Mouse (Mus musculus) kidney, embryonic 14.5 days (tissue): ENCODE measurements at regions not wholly inside any gene's neighbourhood (a gene's known extent, or its start where the extent isn't known, plus 50 kb on each side); places are given as distances from the start of the nearest gene placed in this dataset.

Source experiments
- ATAC-seq: fragments of 200-750 bp; cut with Nextera tagmentation; 2 replicates; pipeline ENCODE4 v1.8.0; 2017; ENCODE audit warnings: moderate number of reproducible peaks, mild to moderate bottlenecking, moderate TSS enrichment, moderate library complexity; ENCODE audit not compliant: low FRiP score, low TSS enrichment
- H3K27ac ChIP-seq: fragments of 300-500 bp; sonication (generic); 2 replicates; pipeline ENCODE4 v1.5.1; 2014; ENCODE audit warnings: low read depth, mild to moderate bottlenecking, low read length, moderate library complexity, mixed read lengths
- H3K27me3 ChIP-seq: fragments of 300-500 bp; sonication (generic); 2 replicates; pipeline ENCODE4 v1.6.1; 2014; ENCODE audit warnings: mild to moderate bottlenecking, low read length; ENCODE audit not compliant: control insufficient read depth, insufficient read depth
- H3K36me3 ChIP-seq: fragments of 300-500 bp; sonication (generic); 2 replicates; pipeline ENCODE4 v1.6.1; 2014; ENCODE audit warnings: low read length, mixed read lengths; ENCODE audit not compliant: control insufficient read depth, insufficient read depth
- H3K4me1 ChIP-seq: fragments of 300-500 bp; sonication (generic); 2 replicates; pipeline ENCODE4 v1.6.1; 2014; ENCODE audit warnings: low read length, mixed read lengths; ENCODE audit not compliant: control insufficient read depth, insufficient read depth
- H3K4me2 ChIP-seq: fragments of 300-500 bp; sonication (generic); replicated peaks from 2 replicates; pipeline ENCODE4 v1.6.1; 2014; ENCODE audit warnings: low read depth, mild to moderate bottlenecking, low read length
- H3K4me3 ChIP-seq: fragments of 300-500 bp; sonication (generic); 2 replicates; pipeline ENCODE4 v1.5.1; 2014; ENCODE audit warnings: mild to moderate bottlenecking, low read length
- H3K9ac ChIP-seq: fragments of 300-500 bp; sonication (generic); 2 replicates; pipeline ENCODE4 v1.6.1; 2014; ENCODE audit warnings: low read depth, mild to moderate bottlenecking, low read length, moderate library complexity
- H3K9me3 ChIP-seq: fragments of 300-500 bp; sonication (generic); 2 replicates; pipeline ENCODE4 v1.6.1; 2016; ENCODE audit warnings: low read length; ENCODE audit not compliant: control insufficient read depth
- WGBS: fragments of 180-500 bp; shearing (Covaris S2); extraction: QIAGEN DNeasy Blood & Tissue Kit; methylation state at CpG from one replicate; pipeline ENCODE4 v1.1.7; 2014; 5-methylcytosine and 5-hydroxymethylcytosine counted together

GRCm38 (mm10) chr10:70866737-70867136 is 211.0 kb upstream of the Phyhipl start:
- Histone ChIP-seq H3K27me3 (no peaks in the 10 kb centered on the region), H3K4me2 (no peak overlapping the region), H3K27ac (no peak overlapping the region), H3K9me3 (no peaks in the 10 kb centered on the region), H3K4me3 (no peak overlapping the region), H3K9ac (no peak overlapping the region), H3K36me3 (no peaks in the 10 kb centered on the region), H3K4me1 (no peaks in the 10 kb centered on the region)
- 85% methylated on average over 2 of the region's 2 CpGs for WGBS
- no peak for ATAC-seq

GRCm38 (mm10) chr10:70864650-70865049 is 208.9 kb upstream of the Phyhipl start:
- Histone ChIP-seq H3K36me3 (no peaks in the 10 kb centered on the region), H3K27ac (no peak overlapping the region), H3K4me1 (no peaks in the 10 kb centered on the region), H3K4me3 (no peak overlapping the region), H3K4me2 (no peak overlapping the region), H3K27me3 (no peaks in the 10 kb centered on the region), H3K9ac (no peak overlapping the region), H3K9me3 (no peaks in the 10 kb centered on the region)
- no peak for ATAC-seq
- 90% methylated on average over 5 of the region's 5 CpGs for WGBS

DNA sequence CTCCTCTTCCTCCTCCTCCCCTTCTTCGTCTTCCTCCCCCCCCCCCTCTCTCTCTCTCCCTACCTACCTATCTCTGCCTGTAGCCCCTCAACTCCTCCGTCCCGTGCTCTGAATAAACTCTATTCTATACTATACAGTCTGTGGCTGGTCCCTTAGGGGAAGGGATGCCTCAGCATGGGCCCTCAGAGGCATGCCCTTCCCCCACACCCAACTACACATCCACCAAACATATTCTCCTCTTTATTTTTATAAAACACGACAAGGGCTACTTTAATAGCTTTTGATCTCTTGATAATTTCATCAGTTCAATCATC is 206.2 kb upstream of the Phyhipl start:
- Histone ChIP-seq H3K4me2 (no peak overlapping the region), H3K27ac (no peak overlapping the region), H3K9ac (no peak overlapping the region), H3K9me3 (no peaks in the 10 kb centered on the region), H3K4me3 (no peak overlapping the region), H3K36me3 (no peaks in the 10 kb centered on the region), H3K27me3 (no peaks in the 10 kb centered on the region), H3K4me1 (no peaks in the 10 kb centered on the region)
- WGBS, result 60% methylated on average over 3 of the region's 4 CpGs
- no peak for ATAC-seq

- Histone ChIP-seq H3K9me3 (no peaks in the 10 kb centered on the region), H3K27ac (no peak overlapping the region), H3K9ac (no peak overlapping the region), H3K27me3 (no peaks in the 10 kb centered on the region), H3K4me1 (no peaks in the 10 kb centered on the region), H3K4me3 (no peak overlapping the region), H3K4me2 (no peak overlapping the region), H3K36me3 (no peaks in the 10 kb centered on the region)
- no peak for ATAC-seq
- WGBS, result 55% methylated on average over 9 of the region's 10 CpGs
Observed at GRCm38 (mm10) chr10:70861131-70862021, 205.6 kb upstream of the Phyhipl start.

GRCm38 (mm10) chr10:70857155-70857820 is 201.5 kb upstream of the Phyhipl start:
- H3K9me3 ChIP-seq, result no peaks in the 10 kb centered on the region
- H3K4me1 ChIP-seq, result no peaks in the 10 kb centered on the region
- ATAC-seq, result no peak
- WGBS, result 76% methylated on average over 14 of the region's 14 CpGs
- no peak overlapping the region for H3K9ac ChIP-seq
- H3K4me2 ChIP-seq, result no peak overlapping the region
- H3K27me3 ChIP-seq, result no peaks in the 10 kb centered on the region
- no peaks in the 10 kb centered on the region for H3K36me3 ChIP-seq
- no peak overlapping the region for H3K27ac ChIP-seq
- H3K4me3 ChIP-seq, result no peak overlapping the region

- Histone ChIP-seq H3K27me3 (no peaks in the 10 kb centered on the region), H3K4me3 (no peak overlapping the region), H3K9ac (no peak overlapping the region), H3K4me2 (no peak overlapping the region), H3K27ac (no peak overlapping the region), H3K4me1 (no peaks in the 10 kb centered on the region), H3K9me3 (no peaks in the 10 kb centered on the region), H3K36me3 (no peaks in the 10 kb centered on the region)
- 75% methylated on average over 8 of the region's 8 CpGs for WGBS
- no peak for ATAC-seq
Observed at GRCm38 (mm10) chr10:70855948-70856347, 200.2 kb upstream of the Phyhipl start.

- no peak for ATAC-seq
- Histone ChIP-seq H3K9me3 (no peaks in the 10 kb centered on the region), H3K4me3 (no peak overlapping the region), H3K27me3 (no peaks in the 10 kb centered on the region), H3K36me3 (no peaks in the 10 kb centered on the region), H3K27ac (no peak overlapping the region), H3K4me2 (no peak overlapping the region), H3K4me1 (no peaks in the 10 kb centered on the region), H3K9ac (no peak overlapping the region)
- WGBS, result 95% methylated on average over 4 of the region's 4 CpGs
Observed at GRCm38 (mm10) chr10:70853614-70854013, 197.8 kb upstream of the Phyhipl start.

DNA sequence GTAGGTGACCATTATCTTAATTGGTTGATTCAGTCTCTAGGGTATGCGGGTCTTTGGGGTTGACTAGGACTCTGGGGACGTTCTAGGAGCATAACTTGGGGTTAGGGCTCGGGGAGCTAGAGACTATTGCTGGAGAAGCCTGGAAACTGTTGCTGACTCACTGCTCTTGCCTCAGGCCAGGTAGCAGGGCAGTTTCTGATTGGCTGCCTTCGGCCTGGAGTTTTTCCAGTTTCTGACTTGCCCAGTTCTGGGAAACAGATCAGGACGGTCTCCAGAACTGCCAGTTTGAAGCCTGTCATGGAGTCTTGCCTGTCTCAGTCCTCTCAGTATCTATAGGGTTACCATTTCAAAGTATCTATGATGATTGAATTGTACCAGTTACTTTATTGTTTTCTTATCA is 192.4 kb upstream of the Phyhipl start:
- Histone ChIP-seq H3K4me1 (no peaks in the 10 kb centered on the region), H3K4me2 (no peak overlapping the region), H3K27ac (no peak overlapping the region), H3K9me3 (no peaks in the 10 kb centered on the region), H3K4me3 (no peak overlapping the region), H3K9ac (no peak overlapping the region), H3K36me3 (no peaks in the 10 kb centered on the region), H3K27me3 (no peaks in the 10 kb centered on the region)
- no peak for ATAC-seq
- 86% methylated on average over 5 of the region's 5 CpGs for WGBS

DNA sequence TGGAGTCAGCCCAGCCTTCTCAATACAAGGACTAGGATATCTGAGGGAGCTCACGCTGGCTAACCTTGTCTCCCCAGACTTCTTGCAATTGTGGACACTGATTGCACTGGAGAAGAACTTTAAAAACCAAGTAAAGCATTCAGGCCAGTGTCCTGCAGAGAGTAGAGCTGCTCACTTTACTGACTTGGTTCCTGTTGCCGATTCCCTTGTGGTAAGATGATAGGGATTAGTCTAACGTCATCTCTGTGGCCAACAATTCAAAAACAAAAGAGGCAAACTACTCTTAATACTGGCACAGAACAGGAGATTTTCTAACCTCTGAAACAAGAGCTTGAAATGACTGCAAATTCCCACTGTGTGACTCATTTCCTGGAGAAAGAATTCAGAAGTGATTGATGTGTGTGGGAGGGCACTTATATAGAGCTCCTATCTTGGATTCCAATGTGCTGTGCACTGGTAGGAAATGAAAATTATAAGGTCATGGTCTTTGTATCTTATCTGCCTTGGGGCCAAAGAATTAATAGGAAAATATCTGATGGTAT is 191.6 kb upstream of the Phyhipl start:
- Histone ChIP-seq H3K27me3 (no peaks in the 10 kb centered on the region), H3K4me3 (no peak overlapping the region), H3K4me1 (no peaks in the 10 kb centered on the region), H3K9ac (no peak overlapping the region), H3K36me3 (no peaks in the 10 kb centered on the region), H3K9me3 (no peaks in the 10 kb centered on the region), H3K27ac (no peak overlapping the region), H3K4me2 (no peak overlapping the region)
- ATAC-seq, result no peak
- WGBS, result 64% methylated on average over 3 of the region's 3 CpGs
